Mouse (Mus musculus): ENCODE results near the gene Ten1. TPM values are rescaled to one million over a fixed set of nuclear protein-coding genes. Genes with fewer than 3 reads are reported as not detected.

Ten1 gene
- polyA plus RNA-seq, 1 experiment from 2014 or later, result 63.1 TPM

- no peaks in the 10 kb centered on the region for H3K27me3 ChIP-seq
- peaks cover 61% of the 10 kb centered on the region for H3K36me3 ChIP-seq
- H3K4me2 ChIP-seq (replicated peaks), result no peak overlapping the region
- H3K9me3 ChIP-seq (replicated peaks), result no peaks in the 10 kb centered on the region
- 88% methylated on average over 8 of the region's 8 CpGs for WGBS
- H3K4me3 ChIP-seq, result no peak overlapping the region
- H3K4me1 ChIP-seq, result peaks cover 13% of the 10 kb centered on the region
- no peak for ATAC-seq (ENCODE audit: low FRiP score)
- H3K27ac ChIP-seq, result no peak overlapping the region
- H3K9ac ChIP-seq, result no peak overlapping the region
These were observed 45.9 kb downstream of the Ten1 start for GRCm38 (mm10) chr11:116244580-116244979.

DNA sequence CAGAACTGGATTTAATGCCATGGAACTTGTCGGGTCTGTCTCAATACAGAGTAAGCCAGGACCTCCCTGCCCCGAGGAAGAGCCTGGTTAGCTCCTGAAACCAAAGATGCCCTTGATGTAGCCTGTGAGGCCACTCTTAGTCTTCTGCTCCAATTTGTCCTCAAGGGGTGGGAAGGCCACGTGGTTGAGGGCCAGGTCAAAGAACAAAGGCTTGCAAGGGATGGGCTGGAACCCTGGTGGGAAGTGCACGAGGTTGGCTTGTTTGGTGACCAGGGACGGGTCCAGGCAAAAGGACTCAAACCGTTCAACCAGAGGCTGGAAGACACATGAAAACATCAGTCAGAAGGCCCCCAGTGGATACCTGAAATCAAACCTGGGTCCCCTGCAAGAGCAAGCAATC lies 47.0 kb downstream of the Ten1 start:
- Histone ChIP-seq H3K36me3 (peaks cover 72% of the 10 kb centered on the region), H3K9me3 (replicated peaks) (no peaks in the 10 kb centered on the region)
- WGBS, result 73% methylated on average over 6 of the region's 6 CpGs

GRCm38 (mm10) chr11:116247502-116248222 lies 49.0 kb downstream of the Ten1 start:
- no peak for ATAC-seq (ENCODE audit: low FRiP score)

More for the DNA sequence above, 47.0 kb downstream of the Ten1 start:
- no peak for ATAC-seq (ENCODE audit: low FRiP score)
- H3K27me3 ChIP-seq, result no peaks in the 10 kb centered on the region
- H3K4me1 ChIP-seq, result peaks cover 9% of the 10 kb centered on the region
- H3K4me2 ChIP-seq (replicated peaks), result no peak overlapping the region
- no peak overlapping the region for H3K4me3 ChIP-seq
- no peak overlapping the region for H3K9ac ChIP-seq
- H3K27ac ChIP-seq, result no peak overlapping the region

DNA sequence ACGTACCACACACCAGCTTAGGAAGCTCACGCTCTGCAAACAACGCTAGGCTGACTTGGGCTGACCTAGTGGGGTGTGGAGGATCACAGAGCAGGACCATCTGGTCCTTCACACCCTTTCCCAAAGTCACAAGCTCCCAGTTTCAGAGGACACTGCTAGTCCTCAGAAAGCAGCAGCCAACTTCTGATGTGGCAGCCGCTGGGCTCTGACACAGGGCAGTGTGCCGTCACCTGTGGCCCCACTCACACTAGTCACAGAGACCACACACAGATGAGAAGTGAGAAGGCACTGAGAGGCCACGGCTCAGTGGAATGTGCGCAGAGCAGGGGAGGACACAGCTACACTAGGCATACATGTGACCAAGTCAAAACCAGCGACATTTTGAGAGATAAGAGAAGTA lies 52.2 kb downstream of the Ten1 start:
- no peaks in the 10 kb centered on the region for H3K27me3 ChIP-seq
- peaks cover 98% of the 10 kb centered on the region for H3K36me3 ChIP-seq
- WGBS, result 90% methylated on average over 8 of the region's 8 CpGs
- H3K9me3 ChIP-seq (replicated peaks), result no peaks in the 10 kb centered on the region
- H3K27ac ChIP-seq, result no peak overlapping the region
- H3K9ac ChIP-seq, result no peak overlapping the region
- no peak for ATAC-seq (ENCODE audit: low FRiP score)
- H3K4me1 ChIP-seq, result no peaks in the 10 kb centered on the region
- no peak overlapping the region for H3K4me3 ChIP-seq
- no peak overlapping the region for H3K4me2 ChIP-seq (replicated peaks)

More at GRCm38 (mm10) chr11:116247502-116248222, 49.0 kb downstream of the Ten1 start:
- H3K4me2 ChIP-seq (replicated peaks), result no peak overlapping the region
- H3K4me3 ChIP-seq, result no peak overlapping the region
- WGBS, result 85% methylated on average over 14 of the region's 14 CpGs
- peaks cover 92% of the 10 kb centered on the region for H3K36me3 ChIP-seq
- no peak overlapping the region for H3K27ac ChIP-seq
- H3K9me3 ChIP-seq (replicated peaks), result no peaks in the 10 kb centered on the region
- no peaks in the 10 kb centered on the region for H3K4me1 ChIP-seq
- H3K27me3 ChIP-seq, result no peaks in the 10 kb centered on the region
- H3K9ac ChIP-seq, result peak overlapping the region; percentile 6; the same call in 1 of the 2 replicates

DNA sequence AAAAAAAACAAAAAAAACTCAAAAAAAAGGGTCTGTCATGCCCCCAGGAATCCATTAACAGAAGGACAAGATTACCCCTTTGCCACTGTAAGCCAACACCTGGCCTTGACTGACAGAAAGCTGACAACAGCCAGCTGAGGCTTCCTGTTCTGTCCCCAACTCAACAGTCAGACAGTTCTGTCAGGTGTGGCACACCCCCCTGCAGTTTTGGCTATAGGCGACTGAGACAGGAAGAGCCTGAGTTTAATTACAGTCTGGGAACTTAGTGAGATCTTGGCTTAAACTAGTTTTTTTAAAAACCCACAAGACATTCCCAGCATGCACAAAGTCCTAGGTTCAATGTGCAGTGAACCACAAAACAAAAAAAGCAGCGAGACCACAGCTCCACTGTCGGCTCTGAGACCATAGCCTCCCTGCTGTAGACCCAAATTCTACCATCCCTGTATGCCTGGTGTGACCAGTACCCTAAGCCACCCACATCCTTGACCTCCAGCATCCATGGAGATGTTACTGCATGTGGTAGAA lies 54.5 kb downstream of the Ten1 start:
- Histone ChIP-seq H3K4me2 (replicated peaks) (no peak overlapping the region), H3K4me1 (no peaks in the 10 kb centered on the region), H3K27me3 (no peaks in the 10 kb centered on the region), H3K4me3 (no peak overlapping the region), H3K9me3 (replicated peaks) (no peaks in the 10 kb centered on the region), H3K9ac (no peak overlapping the region), H3K36me3 (peaks cover 93% of the 10 kb centered on the region), H3K27ac (no peak overlapping the region)
- WGBS, result 85% methylated on average over 3 of the region's 3 CpGs
- no peak for ATAC-seq (ENCODE audit: low FRiP score)

DNA sequence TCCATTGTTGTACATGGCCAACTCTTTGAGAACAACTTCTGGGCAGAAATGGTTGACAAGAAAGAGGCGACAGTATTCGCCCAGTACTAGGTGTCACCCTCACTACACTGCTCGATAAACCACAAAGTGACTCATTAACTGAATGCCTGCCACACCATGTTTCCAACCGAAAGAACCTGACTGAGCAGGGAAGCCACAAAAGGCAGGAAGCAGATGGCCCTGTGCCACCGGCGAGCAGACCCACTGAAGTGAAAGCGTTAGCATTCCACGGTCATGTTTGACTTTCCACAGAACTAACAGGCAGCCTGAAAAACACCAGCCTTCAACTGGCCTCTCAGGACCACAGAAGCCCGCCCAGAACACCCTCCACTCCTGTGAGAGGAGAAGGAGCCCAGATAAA lies 56.0 kb downstream of the Ten1 start:
- peaks cover 93% of the 10 kb centered on the region for H3K36me3 ChIP-seq

GRCm38 (mm10) chr11:116255090-116255981 lies 56.7 kb downstream of the Ten1 start:
- H3K27ac ChIP-seq, result no peak overlapping the region
- H3K9me3 ChIP-seq (replicated peaks), result no peaks in the 10 kb centered on the region
- no peaks in the 10 kb centered on the region for H3K27me3 ChIP-seq
- WGBS, result 92% methylated on average over 22 of the region's 22 CpGs
- H3K9ac ChIP-seq, result no peak overlapping the region
- H3K4me2 ChIP-seq (replicated peaks), result no peak overlapping the region
- H3K36me3 ChIP-seq, result peaks cover 93% of the 10 kb centered on the region
- no peak overlapping the region for H3K4me3 ChIP-seq
- no peaks in the 10 kb centered on the region for H3K4me1 ChIP-seq
- ATAC-seq (ENCODE audit: low FRiP score), result no peak

More for the DNA sequence above, 56.0 kb downstream of the Ten1 start:
- 89% methylated on average over 9 of the region's 9 CpGs for WGBS
- H3K27ac ChIP-seq, result no peak overlapping the region
- no peaks in the 10 kb centered on the region for H3K9me3 ChIP-seq (replicated peaks)
- H3K4me2 ChIP-seq (replicated peaks), result no peak overlapping the region
- H3K9ac ChIP-seq, result no peak overlapping the region
- no peak for ATAC-seq (ENCODE audit: low FRiP score)
- H3K4me3 ChIP-seq, result no peak overlapping the region
- H3K4me1 ChIP-seq, result no peaks in the 10 kb centered on the region
- no peaks in the 10 kb centered on the region for H3K27me3 ChIP-seq

- ATAC-seq (ENCODE audit: low FRiP score), result no peak
- Histone ChIP-seq H3K4me3 (no peak overlapping the region), H3K4me1 (no peaks in the 10 kb centered on the region), H3K27me3 (no peaks in the 10 kb centered on the region), H3K36me3 (peaks cover 93% of the 10 kb centered on the region), H3K27ac (no peak overlapping the region), H3K9me3 (replicated peaks) (no peaks in the 10 kb centered on the region), H3K9ac (no peak overlapping the region), H3K4me2 (replicated peaks) (no peak overlapping the region)
- WGBS, result 86% methylated on average over 9 of the region's 9 CpGs
These were observed 57.5 kb downstream of the Ten1 start for GRCm38 (mm10) chr11:116255982-116256675.

DNA sequence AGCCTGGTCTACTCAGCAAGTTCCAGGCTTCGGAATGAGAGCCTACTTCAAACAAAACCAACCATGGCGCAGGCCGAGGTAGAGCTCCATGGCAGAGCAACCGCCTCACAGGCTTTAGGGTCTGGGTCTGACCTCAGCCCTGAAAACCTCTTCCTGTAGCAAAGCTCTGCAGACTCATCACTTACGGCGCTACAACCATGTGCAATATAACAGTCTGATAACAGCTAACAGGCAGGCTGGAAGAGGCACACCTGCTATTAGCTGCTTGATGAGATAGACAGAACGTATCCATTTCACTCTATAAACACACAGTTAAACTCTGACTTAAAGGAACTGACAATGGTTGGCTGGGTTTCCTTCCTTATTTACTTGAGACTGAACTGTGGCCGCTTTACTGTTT lies 60.8 kb downstream of the Ten1 start:
- no peak for ATAC-seq (ENCODE audit: low FRiP score)
- Histone ChIP-seq H3K4me3 (no peak overlapping the region), H3K27ac (no peak overlapping the region), H3K9me3 (replicated peaks) (no peaks in the 10 kb centered on the region), H3K36me3 (peaks cover 93% of the 10 kb centered on the region), H3K9ac (no peak overlapping the region), H3K4me2 (replicated peaks) (no peak overlapping the region), H3K27me3 (no peaks in the 10 kb centered on the region), H3K4me1 (no peaks in the 10 kb centered on the region)
- 95% methylated on average over 8 of the region's 8 CpGs for WGBS

GRCm38 (mm10) chr11:116260259-116260658 lies 61.6 kb downstream of the Ten1 start:
- no peak overlapping the region for H3K27ac ChIP-seq
- H3K27me3 ChIP-seq, result no peaks in the 10 kb centered on the region
- H3K4me2 ChIP-seq (replicated peaks), result no peak overlapping the region
- no peak overlapping the region for H3K4me3 ChIP-seq
- H3K9ac ChIP-seq, result no peak overlapping the region
- 87% methylated on average over 7 of the region's 7 CpGs for WGBS
- H3K9me3 ChIP-seq (replicated peaks), result no peaks in the 10 kb centered on the region
- ATAC-seq (ENCODE audit: low FRiP score), result no peak
- H3K4me1 ChIP-seq, result no peaks in the 10 kb centered on the region
- H3K36me3 ChIP-seq, result peaks cover 92% of the 10 kb centered on the region

Measured in hindbrain, embryonic 12.5 days (tissue).